Mouse (Mus musculus): ENCODE measurements around the gene Mbip. TPM values are rescaled to one million over a fixed set of nuclear protein-coding genes. Genes with fewer than 3 reads are reported as not detected.

Mbip gene
- polyA plus RNA-seq, 1 experiment from 2014 or later = 211 TPM

DNA sequence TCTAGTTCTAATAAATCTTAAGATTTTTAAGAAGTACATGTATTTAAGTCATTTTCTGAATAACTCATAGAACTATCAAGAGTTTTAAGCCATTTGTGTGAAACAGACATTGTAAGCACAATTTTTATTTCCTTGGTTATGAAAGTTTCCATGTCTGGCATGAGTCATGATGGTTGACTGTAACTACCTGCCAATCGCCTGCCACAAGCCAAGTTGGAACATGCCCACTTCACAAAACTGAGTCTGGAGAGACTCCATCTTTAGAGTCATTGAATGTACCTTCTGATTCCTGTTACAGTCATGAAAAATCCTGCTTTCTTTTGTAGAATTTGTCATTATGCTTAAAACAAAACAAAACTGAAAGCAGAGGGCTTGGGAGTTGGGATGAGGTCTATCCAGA is 19.8 kb downstream of the Mbip start:
- Histone ChIP-seq H3K27ac (ENCODE audit: low read length) (no peak overlapping the region), H3K9me3 (ENCODE audit: control insufficient read depth, low read length) (no peaks in the 10 kb centered on the region), H3K4me3 (ENCODE audit: low read length) (no peak overlapping the region), H3K36me3 (ENCODE audit: control insufficient read depth, insufficient read depth, low read length) (peaks cover 50% of the 10 kb centered on the region), H3K4me2 (ENCODE audit: low read depth, low read length) (no peak overlapping the region), H3K9ac (ENCODE audit: low read length) (no peak overlapping the region), H3K4me1 (replicated peaks; ENCODE audit: control insufficient read depth, insufficient read depth, low read length) (no peaks in the 10 kb centered on the region), H3K27me3 (ENCODE audit: control insufficient read depth, insufficient read depth, low read depth, low read length) (no peaks in the 10 kb centered on the region)
- 89% methylated on average over 1 of the region's 1 CpGs for WGBS
- no peak for ATAC-seq (ENCODE audit: low read depth)

DNA sequence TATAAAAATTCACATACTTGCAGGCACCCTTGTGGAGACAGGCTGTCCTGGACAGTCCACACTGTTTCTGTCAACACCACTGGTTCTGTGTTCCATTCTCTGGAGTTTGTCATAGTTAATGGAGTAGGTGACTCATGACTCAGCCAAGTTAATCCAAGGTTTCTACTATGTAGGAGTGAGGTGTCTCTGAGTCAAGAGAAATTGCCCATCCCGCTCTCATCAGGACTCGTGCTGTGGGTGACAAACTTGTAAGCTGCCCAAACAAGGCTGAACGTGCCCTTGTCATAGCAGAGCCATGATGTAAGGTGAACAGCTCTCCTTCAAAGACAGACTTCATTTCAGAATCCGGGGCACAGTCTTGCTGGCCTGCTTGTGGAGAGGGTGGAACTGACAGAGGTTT is 26.8 kb downstream of the Mbip start:
- Histone ChIP-seq H3K4me2 (ENCODE audit: low read depth, low read length) (no peak overlapping the region), H3K36me3 (ENCODE audit: control insufficient read depth, insufficient read depth, low read length) (peaks cover 5% of the 10 kb centered on the region; the same call in 1 of the 2 replicates), H3K4me3 (ENCODE audit: low read length) (no peak overlapping the region), H3K9ac (ENCODE audit: low read length) (no peak overlapping the region), H3K4me1 (replicated peaks; ENCODE audit: control insufficient read depth, insufficient read depth, low read length) (no peaks in the 10 kb centered on the region), H3K27ac (ENCODE audit: low read length) (no peak overlapping the region), H3K27me3 (ENCODE audit: control insufficient read depth, insufficient read depth, low read depth, low read length) (no peaks in the 10 kb centered on the region), H3K9me3 (ENCODE audit: control insufficient read depth, low read length) (0 out of 2 replicates have a peak, but pooled peaks cover 2% of the 10 kb centered on the region)
- ATAC-seq (ENCODE audit: low read depth) = no peak
- WGBS = 53% methylated on average over 4 of the region's 4 CpGs

DNA sequence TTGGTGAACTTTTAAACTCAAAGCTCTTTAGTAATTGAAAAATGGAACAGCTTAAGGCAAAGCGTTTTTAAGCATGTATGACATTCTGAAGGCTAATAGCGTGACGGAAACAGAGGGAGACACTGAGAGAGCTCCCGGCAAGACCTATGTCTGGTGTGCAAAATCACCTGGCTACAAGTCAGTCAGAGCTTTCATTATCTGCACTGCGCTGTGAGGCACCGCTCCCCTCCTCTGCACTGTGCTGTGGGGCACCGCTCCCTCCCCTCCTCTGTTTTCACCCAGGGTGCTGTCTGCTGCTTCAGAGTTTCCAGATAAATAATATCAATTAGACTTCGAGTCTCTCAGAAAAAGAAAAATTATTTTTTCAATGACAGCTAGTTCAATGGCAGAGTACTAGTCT is 27.6 kb downstream of the Mbip start:
- WGBS = 74% methylated on average over 8 of the region's 8 CpGs

DNA sequence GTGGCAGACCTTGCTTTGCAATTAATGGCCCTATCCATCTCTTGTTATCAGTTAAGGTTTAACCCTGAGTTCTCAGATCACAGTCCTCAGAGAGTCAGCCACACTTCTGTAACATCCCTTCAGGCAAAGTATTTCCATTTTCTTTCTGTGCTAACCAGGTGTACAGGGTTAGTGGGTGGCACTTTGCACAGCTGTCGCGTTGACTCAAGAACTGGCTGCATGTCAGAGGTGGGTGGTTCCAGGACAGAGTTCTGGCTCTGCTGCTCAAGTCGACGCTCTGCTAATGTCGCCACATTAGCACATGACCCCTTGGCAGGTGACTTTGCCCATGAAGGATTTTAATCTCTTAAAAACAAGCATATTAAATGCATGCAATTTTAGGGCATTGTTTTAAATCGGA is 39.9 kb downstream of the Mbip start:
- Histone ChIP-seq H3K4me3 (ENCODE audit: low read length) (no peak overlapping the region), H3K27ac (ENCODE audit: low read length) (0 out of 2 replicates have a peak overlapping the region, but pooled peaks have one; percentile 11), H3K9me3 (ENCODE audit: control insufficient read depth, low read length) (no peaks in the 10 kb centered on the region), H3K36me3 (ENCODE audit: control insufficient read depth, insufficient read depth, low read length) (no peaks in the 10 kb centered on the region), H3K9ac (ENCODE audit: low read length) (no peak overlapping the region), H3K4me1 (replicated peaks; ENCODE audit: control insufficient read depth, insufficient read depth, low read length) (peaks cover 12% of the 10 kb centered on the region; the same call in 1 of the 2 replicates), H3K4me2 (ENCODE audit: low read depth, low read length) (no peak overlapping the region), H3K27me3 (ENCODE audit: control insufficient read depth, insufficient read depth, low read depth, low read length) (no peaks in the 10 kb centered on the region)
- ATAC-seq (ENCODE audit: low read depth) = peak; percentile 44; the same call in 1 of the 2 replicates
- WGBS = 43% methylated on average over 6 of the region's 6 CpGs

More for the DNA sequence above, 27.6 kb downstream of the Mbip start:
- Histone ChIP-seq H3K4me3 (ENCODE audit: low read length) (no peak overlapping the region), H3K27me3 (ENCODE audit: control insufficient read depth, insufficient read depth, low read depth, low read length) (no peaks in the 10 kb centered on the region), H3K27ac (ENCODE audit: low read length) (no peak overlapping the region), H3K9me3 (ENCODE audit: control insufficient read depth, low read length) (0 out of 2 replicates have a peak, but pooled peaks cover 2% of the 10 kb centered on the region), H3K36me3 (ENCODE audit: control insufficient read depth, insufficient read depth, low read length) (no peaks in the 10 kb centered on the region), H3K4me1 (replicated peaks; ENCODE audit: control insufficient read depth, insufficient read depth, low read length) (no peaks in the 10 kb centered on the region), H3K4me2 (ENCODE audit: low read depth, low read length) (no peak overlapping the region), H3K9ac (ENCODE audit: low read length) (no peak overlapping the region)
- ATAC-seq (ENCODE audit: low read depth) = no peak

GRCm38 (mm10) chr12:56302321-56303017 is 43.2 kb downstream of the Mbip start:
- Histone ChIP-seq H3K4me1 (replicated peaks; ENCODE audit: control insufficient read depth, insufficient read depth, low read length) (peaks cover 17% of the 10 kb centered on the region; the same call in 1 of the 2 replicates), H3K27me3 (ENCODE audit: control insufficient read depth, insufficient read depth, low read depth, low read length) (no peaks in the 10 kb centered on the region), H3K9ac (ENCODE audit: low read length) (peak overlapping the region; percentile 65), H3K9me3 (ENCODE audit: control insufficient read depth, low read length) (no peaks in the 10 kb centered on the region), H3K36me3 (ENCODE audit: control insufficient read depth, insufficient read depth, low read length) (no peaks in the 10 kb centered on the region), H3K4me2 (ENCODE audit: low read depth, low read length) (peak overlapping the region; percentile 80), H3K4me3 (ENCODE audit: low read length) (peak overlapping the region; percentile 42), H3K27ac (ENCODE audit: low read length) (peak overlapping the region; percentile 90)
- no peak for ATAC-seq (ENCODE audit: low read depth)
- 30% methylated on average over 4 of the region's 4 CpGs for WGBS

DNA sequence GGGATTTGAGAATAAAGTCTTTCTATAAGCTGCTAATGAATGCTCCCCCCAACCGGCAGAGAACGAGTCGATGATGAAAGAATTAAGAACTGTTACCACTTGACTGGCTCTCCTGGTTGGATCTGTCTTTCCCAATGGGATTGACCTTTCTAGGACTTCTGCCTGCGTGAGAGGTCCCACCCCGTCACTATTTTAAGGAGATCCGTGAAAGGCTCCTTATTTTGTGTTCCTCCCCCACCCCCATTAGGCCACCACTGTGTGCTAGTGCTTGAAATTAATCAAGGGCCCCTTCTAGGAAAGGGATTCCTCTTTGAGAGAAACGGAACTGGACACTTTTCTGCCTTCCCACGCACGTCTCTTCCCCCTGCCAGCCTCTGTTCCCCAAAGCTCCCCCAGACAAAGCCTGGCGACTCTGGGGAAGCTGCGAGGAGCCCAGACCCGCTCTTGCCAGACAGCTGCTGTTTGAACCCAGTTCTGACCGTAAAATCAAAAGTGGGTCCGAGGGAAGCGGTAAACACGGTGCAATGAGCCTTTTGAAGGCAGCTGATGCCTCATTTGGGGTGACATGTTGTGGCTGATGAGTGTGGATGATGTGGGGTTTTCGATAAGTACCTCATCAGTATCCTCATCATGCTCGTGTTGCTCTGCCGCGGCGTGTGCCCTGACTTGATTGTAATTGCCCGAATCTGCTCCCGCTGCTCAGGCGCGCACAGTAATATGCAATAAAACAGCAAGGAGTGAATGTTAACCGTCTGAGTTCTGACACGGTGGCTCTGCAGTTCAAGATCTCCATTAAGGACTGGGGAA is 44.0 kb downstream of the Mbip start:
- 10% methylated on average over 27 of the region's 27 CpGs for WGBS
- Histone ChIP-seq H3K4me1 (replicated peaks; ENCODE audit: control insufficient read depth, insufficient read depth, low read length) (peaks cover 19% of the 10 kb centered on the region), H3K36me3 (ENCODE audit: control insufficient read depth, insufficient read depth, low read length) (no peaks in the 10 kb centered on the region), H3K4me3 (ENCODE audit: low read length) (peak overlapping the region; percentile 42), H3K27me3 (ENCODE audit: control insufficient read depth, insufficient read depth, low read depth, low read length) (no peaks in the 10 kb centered on the region), H3K9me3 (ENCODE audit: control insufficient read depth, low read length) (no peaks in the 10 kb centered on the region), H3K9ac (ENCODE audit: low read length) (peak overlapping the region; percentile 65), H3K27ac (ENCODE audit: low read length) (peak overlapping the region; percentile 90), H3K4me2 (ENCODE audit: low read depth, low read length) (peak overlapping the region; percentile 80)
- peak; percentile 82 for ATAC-seq (ENCODE audit: low read depth)

DNA sequence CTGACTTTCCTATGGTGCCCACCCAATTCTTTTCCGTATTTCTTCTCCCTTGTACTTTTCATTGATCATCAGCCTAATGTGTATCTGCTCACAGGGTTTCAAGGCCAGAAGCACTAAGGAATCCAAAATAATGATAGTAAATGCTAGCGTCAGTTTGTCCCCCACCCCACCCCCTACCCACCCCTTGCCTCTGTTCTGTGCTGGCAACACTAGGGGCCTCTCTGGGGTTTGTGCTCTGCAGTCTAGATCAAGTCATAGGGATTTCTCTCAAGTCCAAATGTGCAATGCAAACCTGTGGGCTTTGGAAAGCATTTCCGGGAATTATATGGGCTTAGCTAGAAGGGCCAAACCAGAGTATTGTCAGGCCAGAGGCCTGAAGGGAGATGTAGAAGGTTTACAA is 46.1 kb downstream of the Mbip start:
- WGBS = 35% methylated on average over 3 of the region's 3 CpGs
- Histone ChIP-seq H3K9me3 (ENCODE audit: control insufficient read depth, low read length) (no peaks in the 10 kb centered on the region), H3K4me2 (ENCODE audit: low read depth, low read length) (no peak overlapping the region), H3K27ac (ENCODE audit: low read length) (peak overlapping the region; percentile 79), H3K4me1 (replicated peaks; ENCODE audit: control insufficient read depth, insufficient read depth, low read length) (peaks cover 25% of the 10 kb centered on the region), H3K27me3 (ENCODE audit: control insufficient read depth, insufficient read depth, low read depth, low read length) (no peaks in the 10 kb centered on the region), H3K9ac (ENCODE audit: low read length) (no peak overlapping the region), H3K36me3 (ENCODE audit: control insufficient read depth, insufficient read depth, low read length) (no peaks in the 10 kb centered on the region), H3K4me3 (ENCODE audit: low read length) (no peak overlapping the region)
- no peak for ATAC-seq (ENCODE audit: low read depth)

DNA sequence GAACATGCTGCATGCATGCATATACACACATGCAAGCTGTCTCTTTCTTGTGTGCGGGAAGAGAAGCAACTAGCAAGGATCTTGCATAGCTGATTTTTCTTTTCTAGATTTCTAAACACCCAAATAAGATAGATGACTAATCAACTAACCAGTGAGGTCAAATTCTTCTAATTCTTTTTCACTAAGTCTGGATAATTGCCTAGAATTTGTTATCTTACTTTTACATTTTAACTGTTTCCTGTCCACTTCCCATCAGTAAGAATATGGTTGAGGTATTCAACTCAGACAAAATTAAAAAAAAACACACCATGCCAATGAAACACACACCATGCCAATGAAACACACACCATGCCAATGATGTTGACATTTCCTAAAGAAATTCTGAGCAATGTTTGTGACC is 46.8 kb downstream of the Mbip start:
- H3K4me3 ChIP-seq (ENCODE audit: low read length) = no peak overlapping the region
- ATAC-seq (ENCODE audit: low read depth) = no peak

More for the DNA sequence above, 46.8 kb downstream of the Mbip start:
- H3K36me3 ChIP-seq (ENCODE audit: control insufficient read depth, insufficient read depth, low read length) = no peaks in the 10 kb centered on the region
- 0% methylated on average over 1 of the region's 1 CpGs for WGBS
- H3K9me3 ChIP-seq (ENCODE audit: control insufficient read depth, low read length) = no peaks in the 10 kb centered on the region
- H3K4me1 ChIP-seq (replicated peaks; ENCODE audit: control insufficient read depth, insufficient read depth, low read length) = peaks cover 25% of the 10 kb centered on the region
- no peak overlapping the region for H3K4me2 ChIP-seq (ENCODE audit: low read depth, low read length)
- peak overlapping the region; percentile 93 for H3K27ac ChIP-seq (ENCODE audit: low read length)
- no peak overlapping the region for H3K9ac ChIP-seq (ENCODE audit: low read length)
- no peaks in the 10 kb centered on the region for H3K27me3 ChIP-seq (ENCODE audit: control insufficient read depth, insufficient read depth, low read depth, low read length)

Data from lung, embryonic 16.5 days (tissue).